Comparison of ENCODE assay signal across 20 mouse cellular contexts in the genomic region with DNA sequence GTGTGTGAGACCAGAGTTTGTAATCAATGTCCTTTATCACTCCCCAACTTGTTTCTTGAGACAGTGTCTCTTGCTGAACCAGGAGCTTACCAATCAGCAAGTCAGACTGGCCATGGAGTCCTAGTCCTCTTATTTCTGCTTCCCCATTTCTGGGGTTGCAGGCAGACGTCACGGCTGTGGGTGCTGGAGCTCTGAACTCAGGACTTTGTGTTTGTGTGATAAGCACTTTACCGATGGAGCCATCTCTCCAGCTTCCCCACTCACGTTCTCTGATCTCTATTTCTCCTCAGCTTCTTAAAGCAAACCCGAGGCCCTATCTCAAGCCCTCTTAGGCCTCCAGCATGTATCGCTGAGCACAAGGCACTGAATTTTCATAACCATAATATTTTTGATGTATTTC. TPM values are rescaled to one million over a fixed set of nuclear protein-coding genes. Genes with fewer than 3 reads are reported as not detected.
A peak's percentile ranks its signal among the peaks of the same experiment; 100 is the strongest.
DNase-seq lines count a peak whose midpoint lies in the region; ATAC-seq lines count a peak whose summit lies in the region.
"Had no signal": no experiment of that assay in that cellular context is flagged by ENCODE, and none has a peak within 500 bp of the region (broad histone marks: within the 10 kb centered on the region; RNA-seq: fewer than 3 reads in every experiment).

No protein-coding gene starts in this region.

- no peaks in the 10 kb centered on the region for H3K9me3 ChIP-seq in hindbrain, embryonic 13.5 days
- no peaks in the 10 kb centered on the region for H3K9me3 ChIP-seq in hindbrain, embryonic 12.5 days (replicated peaks)
- no peaks in the 10 kb centered on the region for H3K9me3 ChIP-seq in neural tube, embryonic 13.5 days
- no peaks in the 10 kb centered on the region for H3K9me3 ChIP-seq in midbrain, embryonic 13.5 days
- H3K9me3 ChIP-seq: embryonic facial prominence, embryonic 13.5 days; forebrain, embryonic 12.5 days; heart, embryonic 13.5 days had no signal

- 0 out of 2 replicates have a peak, but pooled peaks cover 3% of the 10 kb centered on the region for H3K27me3 ChIP-seq in hindbrain, embryonic 13.5 days
- no peaks in the 10 kb centered on the region for H3K27me3 ChIP-seq in hindbrain, embryonic 12.5 days
- 0 out of 2 replicates have a peak, but pooled peaks cover 4% of the 10 kb centered on the region for H3K27me3 ChIP-seq in neural tube, embryonic 13.5 days
- no peaks in the 10 kb centered on the region for H3K27me3 ChIP-seq in midbrain, embryonic 13.5 days
- H3K27me3 ChIP-seq: embryonic facial prominence, embryonic 13.5 days; forebrain, embryonic 12.5 days had no signal

- no peaks in the 10 kb centered on the region for H3K36me3 ChIP-seq in hindbrain, embryonic 13.5 days
- no peaks in the 10 kb centered on the region for H3K36me3 ChIP-seq in hindbrain, embryonic 12.5 days
- H3K36me3 ChIP-seq in neural tube, embryonic 13.5 days = no peaks in the 10 kb centered on the region
- H3K36me3 ChIP-seq in midbrain, embryonic 13.5 days = no peaks in the 10 kb centered on the region
- H3K36me3 ChIP-seq: embryonic facial prominence, embryonic 13.5 days; forebrain, embryonic 12.5 days; heart, embryonic 13.5 days had no signal

- ATAC-seq in hindbrain, embryonic 13.5 days (ENCODE audit: low FRiP score) = no peak
- ATAC-seq in hindbrain, embryonic 12.5 days (ENCODE audit: low FRiP score) = no peak
- no peak for ATAC-seq in neural tube, embryonic 13.5 days (ENCODE audit: low read depth)
- ATAC-seq in common myeloid progenitor, adult 5-6 weeks (replicated peaks; ENCODE audit: low read depth, poor library complexity, severe bottlenecking) = 0 out of 2 replicates have a peak, but pooled peaks have one; percentile 25
- no peak for ATAC-seq in midbrain, embryonic 13.5 days
- ATAC-seq: forebrain, embryonic 16.5 days; intestine, embryonic 16.5 days had no signal

- H3K9ac ChIP-seq in hindbrain, embryonic 13.5 days = no peak overlapping the region
- H3K9ac ChIP-seq in hindbrain, embryonic 12.5 days = no peak overlapping the region
- no peak overlapping the region for H3K9ac ChIP-seq in neural tube, embryonic 13.5 days
- no peak overlapping the region for H3K9ac ChIP-seq in midbrain, embryonic 13.5 days (replicated peaks)
- H3K9ac ChIP-seq: embryonic facial prominence, embryonic 13.5 days; forebrain, embryonic 12.5 days; heart, embryonic 13.5 days had no signal

- peaks cover 13% of the 10 kb centered on the region for H3K4me1 ChIP-seq in hindbrain, embryonic 13.5 days (replicated peaks)
- H3K4me1 ChIP-seq in hindbrain, embryonic 12.5 days = peaks cover 10% of the 10 kb centered on the region
- peaks cover 13% of the 10 kb centered on the region for H3K4me1 ChIP-seq in neural tube, embryonic 13.5 days (replicated peaks)
- peaks cover 10% of the 10 kb centered on the region for H3K4me1 ChIP-seq in midbrain, embryonic 13.5 days (replicated peaks)

- H3K4me3 ChIP-seq in hindbrain, embryonic 13.5 days = no peak overlapping the region
- no peak overlapping the region for H3K4me3 ChIP-seq in hindbrain, embryonic 12.5 days
- H3K4me3 ChIP-seq in neural tube, embryonic 13.5 days = no peak overlapping the region
- H3K4me3 ChIP-seq in midbrain, embryonic 13.5 days (replicated peaks) = no peak overlapping the region
- H3K4me3 ChIP-seq: embryonic facial prominence, embryonic 13.5 days; forebrain, embryonic 12.5 days; heart, embryonic 13.5 days had no signal

- no peak for DNase-seq in neural tube, embryonic 10.5 days (ENCODE audit: extremely low spot score, low spot score)
- DNase-seq in adrenal gland, postnatal 10 days = no peak
- DNase-seq: adrenal gland, adult 8-10 months; cerebellum, adult 11 months; cerebellum, adult 8-10 months; cerebellum, postnatal 25 days; gastrocnemius, postnatal 14 days; heart, postnatal 36 days had no signal

- H3K4me2 ChIP-seq in hindbrain, embryonic 13.5 days = no peak overlapping the region
- H3K4me2 ChIP-seq in hindbrain, embryonic 12.5 days (replicated peaks) = no peak overlapping the region
- no peak overlapping the region for H3K4me2 ChIP-seq in neural tube, embryonic 13.5 days
- no peak overlapping the region for H3K4me2 ChIP-seq in midbrain, embryonic 13.5 days (replicated peaks)
- H3K4me2 ChIP-seq: embryonic facial prominence, embryonic 13.5 days; forebrain, embryonic 12.5 days; heart, embryonic 13.5 days had no signal

- H3K27ac ChIP-seq in hindbrain, embryonic 13.5 days = peak overlapping the region; percentile 75
- H3K27ac ChIP-seq in hindbrain, embryonic 12.5 days = no peak overlapping the region
- peak overlapping the region; percentile 64; the same call in 1 of the 2 replicates for H3K27ac ChIP-seq in neural tube, embryonic 13.5 days (replicated peaks)
- no peak overlapping the region for H3K27ac ChIP-seq in midbrain, embryonic 13.5 days
- H3K27ac ChIP-seq: embryonic facial prominence, embryonic 13.5 days; forebrain, embryonic 12.5 days; heart, embryonic 13.5 days had no signal

- 86% methylated on average over 6 of the region's 6 CpGs for WGBS in hindbrain, embryonic 13.5 days
- 86% methylated on average over 6 of the region's 6 CpGs for WGBS in hindbrain, embryonic 12.5 days
- WGBS in neural tube, embryonic 13.5 days = 88% methylated on average over 6 of the region's 6 CpGs
- 91% methylated on average over 6 of the region's 6 CpGs for WGBS in midbrain, embryonic 13.5 days

RNA-seq across cellular contexts. Expression of a gene that starts 17.7 kb away (rescaled TPM):
- polyA plus RNA-seq in hindbrain, embryonic 13.5 days (2015; fragmentation: Nextera tagmentation; extraction: Ambion mirVana) = 14.4 and 16.5 TPM in 2 replicates
- polyA plus RNA-seq in hindbrain, embryonic 12.5 days (2016; fragmentation: Nextera tagmentation; extraction: Ambion mirVana) = 5.3 and 6.7 TPM in 2 replicates
- 17.8 and 18.9 TPM in 2 replicates for polyA plus RNA-seq in neural tube, embryonic 13.5 days (2015; fragmentation: Nextera tagmentation; extraction: Ambion mirVana)
- 0.59 and 0.68 TPM in 2 replicates for total RNA-seq in common myeloid progenitor, adult 5-6 weeks (2017)
- polyA plus RNA-seq in midbrain, embryonic 13.5 days (2015; fragmentation: Nextera tagmentation; extraction: Ambion mirVana) = 8.2 and 9.5 TPM in 2 replicates
- 1 to 10 TPM; 1.4 to 1.8 TPM for total RNA-seq in adrenal gland, postnatal 10 days (2021)
- total RNA-seq: CH12.LX had no signal
- polyA plus RNA-seq: heart, embryonic 13.5 days; heart, postnatal 0 days had no signal

Comparison
In these comparisons a context has a peak if more than half of its experiments do, and no peak if none do; other contexts are left out.
1. H3K27ac ChIP-seq: peak in hindbrain, embryonic 13.5 days (single experiment) and neural tube, embryonic 13.5 days (single experiment); none in hindbrain, embryonic 12.5 days (single experiment) and midbrain, embryonic 13.5 days (single experiment).